23 mouse cellular contexts compared by ENCODE assay signal in the genomic region with DNA sequence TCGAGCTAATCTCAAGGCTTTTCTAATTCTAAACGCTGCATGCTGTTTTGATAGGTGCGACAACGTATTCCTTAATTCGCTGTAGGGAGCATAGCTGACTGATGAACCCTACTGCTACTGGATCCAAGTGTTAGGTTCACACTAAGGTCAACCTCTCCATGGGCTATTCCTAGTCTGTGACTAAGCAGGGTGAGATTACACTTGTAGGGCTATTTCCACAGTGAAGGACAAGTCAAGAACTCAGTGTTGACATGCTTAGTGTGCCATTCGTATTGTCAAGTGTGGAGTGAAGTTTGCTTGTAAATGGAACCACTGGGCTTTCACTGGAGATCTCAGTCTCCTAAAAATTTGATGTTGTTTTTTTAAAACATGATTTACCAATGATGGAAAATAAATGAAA.
DNase-seq lines count a peak whose midpoint lies in the region; ATAC-seq lines count a peak whose summit lies in the region.
"Had no signal": no experiment of that assay in that cellular context is flagged by ENCODE, and none has a peak within 500 bp of the region (broad histone marks: within the 10 kb centered on the region; RNA-seq: fewer than 3 reads in every experiment).

No protein-coding gene starts in this region.

- H3K4me2 ChIP-seq in heart, embryonic 12.5 days, result no peak overlapping the region
- H3K4me2 ChIP-seq in hindbrain, embryonic 12.5 days (replicated peaks), result no peak overlapping the region
- H3K4me2 ChIP-seq: hindbrain, embryonic 13.5 days; limb, embryonic 12.5 days; liver, embryonic 12.5 days; lung, embryonic 14.5 days; midbrain, embryonic 13.5 days; neural tube, embryonic 13.5 days had no signal

- peak; percentile 36 for DNase-seq in gastrocnemius, postnatal 25 days
- no peak for DNase-seq in gastrocnemius, adult 8-10 months (ENCODE audit: low spot score in 2 of 2)
- DNase-seq in R1 (ENCODE audit: low read depth, low spot score), result peak; percentile 27
- peak; percentile 29 for DNase-seq in heart, postnatal 4 days
- no peak for DNase-seq in left cerebral cortex, postnatal 14 days (ENCODE audit: low spot score in 2 of 2)
- DNase-seq: cerebellum, adult 18-20 months; forebrain, postnatal 0 days; gastrocnemius, postnatal 36 days; kidney, adult 8-10 months; kidney, postnatal 25 days; lung, embryonic 14.5 days; right cerebral cortex, adult 18-20 months; thymus, postnatal 25 days had no signal

- no peak overlapping the region for H3K9ac ChIP-seq in heart, embryonic 12.5 days
- H3K9ac ChIP-seq in hindbrain, embryonic 12.5 days, result no peak overlapping the region
- H3K9ac ChIP-seq: forebrain, postnatal 0 days; hindbrain, embryonic 13.5 days; limb, embryonic 12.5 days; liver, embryonic 12.5 days; lung, embryonic 14.5 days; midbrain, embryonic 13.5 days; neural tube, embryonic 13.5 days had no signal

- H3K4me1 ChIP-seq in heart, embryonic 12.5 days (replicated peaks), result peaks cover 2% of the 10 kb centered on the region; the same call in 1 of the 2 replicates
- no peaks in the 10 kb centered on the region for H3K4me1 ChIP-seq in hindbrain, embryonic 12.5 days
- H3K4me1 ChIP-seq: forebrain, embryonic 10.5 days; hindbrain, embryonic 13.5 days; limb, embryonic 12.5 days; liver, embryonic 12.5 days; midbrain, embryonic 13.5 days; neural tube, embryonic 13.5 days had no signal

- no peaks in the 10 kb centered on the region for H3K36me3 ChIP-seq in heart, embryonic 12.5 days
- H3K36me3 ChIP-seq in hindbrain, embryonic 12.5 days, result no peaks in the 10 kb centered on the region
- H3K36me3 ChIP-seq: forebrain, embryonic 10.5 days; hindbrain, embryonic 13.5 days; limb, embryonic 12.5 days; liver, embryonic 12.5 days; midbrain, embryonic 13.5 days; neural tube, embryonic 13.5 days had no signal

- 40% methylated on average over 6 of the region's 6 CpGs for WGBS in heart, embryonic 12.5 days
- 91% methylated on average over 6 of the region's 6 CpGs for whole genome bisulfite sequencing in hindbrain, embryonic 12.5 days

- ATAC-seq in heart, embryonic 12.5 days (ENCODE audit: insufficient number of reproducible peaks, low FRiP score), result peak; percentile 76; the same call in 1 of the 2 replicates
- ATAC-seq in hindbrain, embryonic 12.5 days (ENCODE audit: low FRiP score), result no peak
- ATAC-seq: forebrain, postnatal 0 days; inflammation-experienced regulatory T-cells, adult 6 months; liver, embryonic 12.5 days; midbrain, embryonic 13.5 days had no signal

- H3K27me3 ChIP-seq in heart, embryonic 12.5 days (replicated peaks), result no peaks in the 10 kb centered on the region
- no peaks in the 10 kb centered on the region for H3K27me3 ChIP-seq in hindbrain, embryonic 12.5 days
- H3K27me3 ChIP-seq: CH12.LX; hindbrain, embryonic 13.5 days; limb, embryonic 12.5 days; liver, embryonic 12.5 days; midbrain, embryonic 13.5 days; neural tube, embryonic 13.5 days had no signal

- H3K4me3 ChIP-seq in heart, embryonic 12.5 days, result no peak overlapping the region
- no peak overlapping the region for H3K4me3 ChIP-seq in hindbrain, embryonic 12.5 days
- H3K4me3 ChIP-seq: forebrain, embryonic 10.5 days; hindbrain, embryonic 13.5 days; limb, embryonic 12.5 days; liver, embryonic 12.5 days; midbrain, embryonic 13.5 days; neural tube, embryonic 13.5 days had no signal

- no peaks in the 10 kb centered on the region for H3K9me3 ChIP-seq in heart, embryonic 12.5 days (replicated peaks)
- H3K9me3 ChIP-seq in hindbrain, embryonic 12.5 days (replicated peaks), result no peaks in the 10 kb centered on the region
- H3K9me3 ChIP-seq: forebrain, embryonic 10.5 days; hindbrain, embryonic 13.5 days; limb, embryonic 12.5 days; liver, embryonic 12.5 days; midbrain, embryonic 13.5 days; neural tube, embryonic 13.5 days had no signal

- no peak overlapping the region for H3K27ac ChIP-seq in heart, embryonic 12.5 days (ENCODE audit: poor library complexity, severe bottlenecking)
- no peak overlapping the region for H3K27ac ChIP-seq in hindbrain, embryonic 12.5 days
- H3K27ac ChIP-seq: forebrain, embryonic 10.5 days; hindbrain, embryonic 13.5 days; limb, embryonic 12.5 days; liver, embryonic 12.5 days; midbrain, embryonic 13.5 days; neural tube, embryonic 13.5 days had no signal

- intact Hi-C loops in left cerebral cortex, postnatal 14 days (cut with DNase I), result no loop called here

Comparison
In these comparisons a context has a peak if more than half of its experiments do, and no peak if none do; other contexts are left out.
1. DNase-seq: peak in gastrocnemius, postnatal 25 days (single experiment), R1 (single experiment) and heart, postnatal 4 days (single experiment); none in gastrocnemius, adult 8-10 months (0 of 2) and left cerebral cortex, postnatal 14 days (0 of 2).